Mouse (Mus musculus): ENCODE results near the gene Cbarp.

- TF ChIP-seq CTCF (conservative IDR thresholded peaks at IDR 0.05 in 1 of 2, IDR thresholded peaks at IDR 0.05 in 1 of 2; ENCODE audit: low read depth in 2 of 2, low read length in 2 of 2) (no peak), TCF12 (IDR thresholded peaks at IDR 0.05; ENCODE audit: low read depth, low read length) (no peak), POLR2A (IDR thresholded peaks at IDR 0.05; ENCODE audit: low read depth, low read length) (no peak), RAD21 (IDR thresholded peaks at IDR 0.05; ENCODE audit: low read depth, low read length) (no peak), CHD2 (IDR thresholded peaks at IDR 0.05; ENCODE audit: low read length) (no peak), RCOR1 (conservative IDR thresholded peaks at IDR 0.05; ENCODE audit: low read depth, low read length) (no peak), IRF4 (IDR thresholded peaks at IDR 0.05; ENCODE audit: low read depth, low read length) (no peak), MAX (IDR thresholded peaks at IDR 0.05; ENCODE audit: low read length) (no peak), EP300 (IDR thresholded peaks at IDR 0.05; ENCODE audit: low read length) (no peak), ETS1 (conservative IDR thresholded peaks at IDR 0.05; ENCODE audit: low read depth, low read length) (no peak), MXI1 (IDR thresholded peaks at IDR 0.05; ENCODE audit: low read depth, low read length) (no peak)
These were observed 20.5 kb downstream of the Cbarp start for GRCm38 (mm10) chr10:80120146-80120545.
